Mouse (Mus musculus) heart, postnatal 0 days (tissue): ENCODE measurements around the gene Mettl7a3. TPM values are rescaled to one million over a fixed set of nuclear protein-coding genes. Genes with fewer than 3 reads are reported as not detected.
"Not testable (repeated sequence)": the region's sequence is repeated elsewhere in the genome, so short reads cannot be mapped to it uniquely, and the experiment has no call there.

ENCODE experiments used
- ATAC-seq: fragments of 200-750 bp; cut with Nextera tagmentation; 2 replicates; pipeline ENCODE4 v1.8.0; 2017; ENCODE audit warnings: low read depth, moderate number of reproducible peaks, moderate library complexity; ENCODE audit not compliant: insufficient read depth
- DNase-seq: peaks from one replicate; pipeline ENCODE4 v3.0.0-alpha.2; 2016; ENCODE audit warnings: low spot score
- H3K27ac ChIP-seq: fragments of 300-500 bp; sonication (generic); 2 replicates; pipeline ENCODE4 v1.5.1; 2014; ENCODE audit warnings: low read depth, mild to moderate bottlenecking
- H3K27me3 ChIP-seq: fragments of 300-500 bp; sonication (generic); 2 replicates; pipeline ENCODE4 v1.6.1; 2014; ENCODE audit warnings: low read length, mixed read lengths; ENCODE audit not compliant: control insufficient read depth, insufficient read depth
- H3K36me3 ChIP-seq: fragments of 300-500 bp; sonication (generic); replicated peaks from 2 replicates; pipeline ENCODE4 v1.6.1; 2014; ENCODE audit warnings: low read length, mixed read lengths; ENCODE audit not compliant: control insufficient read depth, insufficient read depth
- H3K4me1 ChIP-seq: fragments of 300-500 bp; sonication (generic); 2 replicates; pipeline ENCODE4 v1.6.1; 2014; ENCODE audit warnings: antibody characterized with exemption; ENCODE audit not compliant: control insufficient read depth, insufficient read depth
- H3K4me2 ChIP-seq: fragments of 300-500 bp; sonication (generic); 2 replicates; pipeline ENCODE4 v1.6.1; 2014; ENCODE audit warnings: low read depth, mild to moderate bottlenecking, low read length, moderate library complexity
- H3K4me3 ChIP-seq: fragments of 300-500 bp; sonication (generic); 2 replicates; pipeline ENCODE4 v1.5.1; 2014; ENCODE audit warnings: low read depth, low read length
- H3K9ac ChIP-seq: fragments of 300-500 bp; sonication (generic); replicated peaks from 2 replicates; pipeline ENCODE4 v1.6.1; 2014; ENCODE audit warnings: low read depth, low read length, mixed read lengths
- H3K9me3 ChIP-seq: fragments of 300-500 bp; sonication (generic); replicated peaks from 2 replicates; pipeline ENCODE4 v1.6.1; 2016; ENCODE audit warnings: low read length; ENCODE audit not compliant: control insufficient read depth
- CTCF ChIP-seq: IDR thresholded peaks from 2 replicates; pipeline ENCODE4 v1.5.1; 2016; ENCODE audit warnings: antibody characterized with exemption, control low read depth, low read depth
- EP300 ChIP-seq: IDR thresholded peaks from 2 replicates; pipeline ENCODE4 v1.6.1; 2016; ENCODE audit warnings: antibody characterized with exemption, low read depth
- WGBS: fragments of 180-500 bp; shearing (Covaris S2); extraction: QIAGEN DNeasy Blood & Tissue Kit; methylation state at CpG from one replicate; pipeline ENCODE4 v1.1.7; 2014; 5-methylcytosine and 5-hydroxymethylcytosine counted together
- polyA plus RNA-seq: library from polyadenylated mRNA; unstranded; fragments of >200 nt; fragmentation: Nextera tagmentation; extraction: Ambion mirVana; gene quantifications from 2 replicates; pipeline ENCODE4 v1.2.1, GENCODE M21; 2015
- total RNA-seq: library from RNA; depleted of rRNA; stranded (reverse); fragments of >200 nt; gene quantifications from 2 replicates; pipeline ENCODE4 v1.2.3, GENCODE M21; 2014; ENCODE audit warnings: low replicate concordance

The Mettl7a3 gene
- total and polyA plus RNA-seq, 2 experiments from 2014 or later = not detected

- 82% methylated on average over 5 of the region's 5 CpGs for WGBS
- ATAC-seq = no peak
Observed at GRCm38 (mm10) chr15:100355876-100356275, 21.1 kb downstream of the Mettl7a3 start.

GRCm38 (mm10) chr15:100364242-100364641 is 29.5 kb downstream of the Mettl7a3 start, which contains the start of gene Higd1c:
Gene Higd1c (plus strand): TSS chr15:100364542.
- TF ChIP-seq EP300 (no peak), CTCF (no peak)
- Histone ChIP-seq H3K36me3 (no peaks in the 10 kb centered on the region), H3K4me2 (no peak within 1 kb of the TSS), H3K27me3 (no peaks in the 10 kb centered on the region), H3K4me3 (no peak within 1 kb of the TSS), H3K27ac (no peak within 1 kb of the TSS), H3K9me3 (0 out of 2 replicates have a peak, but pooled peaks cover 3% of the 10 kb centered on the region), H3K4me1 (no peaks in the 10 kb centered on the region), H3K9ac (no peak within 1 kb of the TSS)
- DNase-seq (no peak), ATAC-seq (no peak)
- 63% methylated on average over 7 of the region's 7 CpGs for WGBS

More at GRCm38 (mm10) chr15:100355876-100356275, 21.1 kb downstream of the Mettl7a3 start:
- Histone ChIP-seq H3K4me2 (no peak overlapping the region), H3K9ac (no peak overlapping the region), H3K27ac (no peak overlapping the region), H3K27me3 (no peaks in the 10 kb centered on the region), H3K4me1 (peaks cover 13% of the 10 kb centered on the region; the same call in 1 of the 2 replicates), H3K36me3 (no peaks in the 10 kb centered on the region), H3K9me3 (no peaks in the 10 kb centered on the region), H3K4me3 (no peak overlapping the region)
- DNase-seq = no peak
- no peak for TF ChIP-seq CTCF
- TF ChIP-seq EP300 = no peak

DNA sequence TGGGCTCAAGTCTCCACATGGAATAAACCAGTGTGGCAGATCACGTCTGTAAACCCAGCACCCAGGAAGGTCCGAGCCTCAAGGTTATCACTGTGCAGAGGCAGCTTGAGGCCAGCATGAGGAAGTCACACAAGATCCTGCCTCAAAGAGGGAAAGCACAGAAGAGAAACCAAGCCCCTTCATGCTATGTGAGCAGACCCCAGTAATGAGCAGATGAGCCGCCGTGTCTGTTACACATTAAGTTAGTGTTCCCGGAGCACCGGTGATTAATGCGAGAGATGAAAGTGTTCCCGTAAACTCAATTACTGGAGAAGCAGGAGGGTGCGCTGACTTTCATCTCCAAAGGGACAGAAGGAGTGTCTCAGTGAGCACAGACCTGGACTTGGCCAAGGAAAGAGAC is 31.2 kb downstream of the Mettl7a3 start:
- WGBS = 87% methylated on average over 7 of the region's 9 CpGs
- not testable (repeated sequence) for H3K9me3 ChIP-seq, H3K4me1 ChIP-seq, H3K27ac ChIP-seq, H3K36me3 ChIP-seq, H3K4me2 ChIP-seq, H3K27me3 ChIP-seq, DNase-seq, H3K9ac ChIP-seq, ATAC-seq, H3K4me3 ChIP-seq

GRCm38 (mm10) chr15:100367119-100367518 is 32.4 kb downstream of the Mettl7a3 start:
- ATAC-seq = no peak
- 83% methylated on average over 7 of the region's 7 CpGs for WGBS
- TF ChIP-seq EP300 (no peak), CTCF (no peak)

DNA sequence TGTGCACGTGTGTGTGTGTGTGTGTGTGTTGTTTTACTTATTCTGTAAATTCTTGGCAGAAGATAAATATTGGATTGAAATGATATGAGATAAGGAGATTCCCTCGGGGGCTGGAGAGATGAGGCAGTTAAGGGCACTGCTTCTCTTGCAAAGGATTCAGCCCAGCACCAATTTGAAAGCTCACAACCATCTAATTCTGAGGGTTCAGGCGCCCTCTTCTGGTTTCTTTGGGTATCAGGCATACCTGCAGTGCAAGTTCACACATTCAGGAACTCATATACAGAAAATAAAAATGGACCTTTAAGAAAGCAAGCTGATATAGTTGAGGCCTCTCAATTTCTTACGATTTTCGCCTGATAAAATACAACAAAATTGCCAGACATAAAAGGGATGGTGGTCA is 40.3 kb downstream of the Mettl7a3 start:
- Histone ChIP-seq H3K27me3 (no peaks in the 10 kb centered on the region), H3K9me3 (no peaks in the 10 kb centered on the region), H3K9ac (no peak overlapping the region), H3K4me3 (no peak overlapping the region), H3K27ac (no peak overlapping the region), H3K4me2 (no peak overlapping the region), H3K4me1 (no peaks in the 10 kb centered on the region), H3K36me3 (no peaks in the 10 kb centered on the region)
- 32% methylated on average over 5 of the region's 5 CpGs for WGBS
- no peak for TF ChIP-seq EP300
- TF ChIP-seq CTCF = peak; percentile 68
- DNase-seq = peak; percentile 44
- ATAC-seq = no peak

More at GRCm38 (mm10) chr15:100367119-100367518, 32.4 kb downstream of the Mettl7a3 start:
- no peak overlapping the region for H3K4me2 ChIP-seq
- H3K9me3 ChIP-seq = 0 out of 2 replicates have a peak, but pooled peaks cover 3% of the 10 kb centered on the region
- no peak for DNase-seq
- H3K4me1 ChIP-seq = no peaks in the 10 kb centered on the region
- H3K27me3 ChIP-seq = no peaks in the 10 kb centered on the region
- H3K9ac ChIP-seq = no peak overlapping the region
- no peaks in the 10 kb centered on the region for H3K36me3 ChIP-seq
- H3K4me3 ChIP-seq = no peak overlapping the region
- no peak overlapping the region for H3K27ac ChIP-seq

DNA sequence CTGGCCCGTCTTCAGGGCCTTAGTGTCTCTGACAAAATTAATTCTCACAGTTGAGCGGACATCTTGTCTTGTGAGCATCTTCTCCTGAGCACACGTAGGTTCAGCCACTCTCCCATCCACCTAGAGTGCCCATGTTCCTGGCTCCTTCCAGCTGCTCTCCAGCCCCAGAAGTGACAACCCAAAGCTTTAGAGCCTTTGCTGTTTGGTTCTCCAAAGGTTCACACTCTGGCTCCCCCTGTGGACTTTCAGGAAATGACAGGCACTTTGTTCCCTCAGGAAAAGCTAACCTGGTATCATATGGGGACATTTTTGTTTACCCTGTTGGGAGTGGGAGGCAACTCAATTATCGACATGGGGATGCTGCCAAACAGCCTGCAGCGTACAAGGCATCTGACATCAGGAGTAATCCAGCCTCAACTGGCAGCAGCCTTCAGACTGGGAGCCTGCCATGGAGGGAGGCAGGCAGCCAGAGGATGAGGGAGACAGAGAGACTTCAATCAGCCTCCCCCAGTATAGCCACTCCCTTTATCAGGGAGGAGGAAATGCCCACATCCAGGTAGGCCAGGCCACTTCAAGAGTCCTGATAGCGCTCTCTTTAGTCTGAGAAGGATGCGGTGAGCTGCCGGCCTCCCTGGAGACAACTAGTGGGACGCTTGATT is 43.2 kb downstream of the Mettl7a3 start:
- not testable (repeated sequence) for H3K27ac ChIP-seq, H3K9me3 ChIP-seq, H3K4me3 ChIP-seq, H3K27me3 ChIP-seq, H3K4me2 ChIP-seq, H3K9ac ChIP-seq, H3K4me1 ChIP-seq, H3K36me3 ChIP-seq, DNase-seq
- ATAC-seq = peak; percentile 41
- 26% methylated on average over 3 of the region's 9 CpGs for WGBS
